Mouse (Mus musculus) 416B (cell line): ENCODE measurements at regions not wholly inside any gene's neighbourhood (a gene's known extent, or its start where the extent isn't known, plus 50 kb on each side); places are given as distances from the start of the nearest gene placed in this dataset.

Experiments
- DNase-seq: peaks from one replicate; pipeline ENCODE4 v3.0.0; 2011; ENCODE audit warnings: low read depth

DNA sequence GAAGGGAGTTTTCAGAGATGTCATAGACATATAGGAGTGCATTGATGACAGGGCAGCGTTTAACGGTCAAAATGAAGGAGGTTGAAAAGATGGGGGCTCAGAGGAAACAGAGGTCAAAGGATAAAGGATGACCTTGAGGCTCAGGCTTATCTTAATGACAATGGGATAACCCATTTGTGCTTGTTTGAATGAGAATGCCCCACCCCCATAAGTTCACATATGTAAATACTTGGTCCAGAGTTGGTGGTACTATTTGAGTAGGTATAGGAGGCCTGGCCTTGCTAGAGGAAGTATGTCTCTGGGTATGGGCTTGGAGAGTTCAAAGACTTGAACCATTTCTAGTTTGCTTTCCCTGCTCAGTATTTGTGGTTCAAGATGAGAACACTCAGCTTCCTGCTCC is 237.4 kb upstream of the Fbxl7 start:
- DNase-seq = no peak

DNA sequence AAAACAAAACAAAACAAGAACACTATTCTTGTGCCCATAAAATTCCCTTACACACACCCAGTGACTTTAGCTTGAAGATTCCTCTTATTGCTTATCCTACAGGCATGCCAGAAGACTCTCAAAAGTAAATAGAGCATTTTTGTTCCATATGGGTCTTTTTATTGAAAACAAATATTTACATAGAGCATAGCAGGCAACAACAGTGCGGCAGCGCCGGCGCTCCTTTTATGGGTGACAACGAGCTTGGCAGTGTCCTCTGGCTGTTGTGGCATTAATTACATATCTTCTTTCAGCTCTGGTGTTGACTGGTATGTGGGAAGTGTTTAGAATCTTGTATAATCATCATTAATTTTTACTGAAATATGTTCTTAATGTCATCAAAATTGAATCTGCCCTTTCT is 242.2 kb upstream of the Fbxl7 start:
- DNase-seq = no peak

DNA sequence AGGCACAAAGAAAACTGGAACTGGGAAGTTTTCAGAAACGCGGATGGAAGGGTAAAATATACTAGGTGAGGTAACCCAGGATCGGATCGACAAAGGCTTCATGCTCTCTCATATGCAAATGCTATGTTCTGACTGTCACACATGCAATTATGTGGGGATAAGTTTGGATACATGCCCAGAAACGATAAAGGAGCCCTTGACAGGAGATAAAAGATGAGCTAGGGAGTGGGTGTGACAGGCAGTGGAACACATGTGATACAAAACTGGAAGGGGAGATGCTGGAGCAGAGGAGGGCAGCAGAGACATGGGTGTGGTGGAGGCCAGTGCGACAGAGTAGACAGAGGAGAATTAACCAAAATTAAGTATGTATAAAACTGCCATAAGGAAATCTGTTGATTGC is 250.5 kb upstream of the Fbxl7 start:
- DNase-seq = no peak

DNA sequence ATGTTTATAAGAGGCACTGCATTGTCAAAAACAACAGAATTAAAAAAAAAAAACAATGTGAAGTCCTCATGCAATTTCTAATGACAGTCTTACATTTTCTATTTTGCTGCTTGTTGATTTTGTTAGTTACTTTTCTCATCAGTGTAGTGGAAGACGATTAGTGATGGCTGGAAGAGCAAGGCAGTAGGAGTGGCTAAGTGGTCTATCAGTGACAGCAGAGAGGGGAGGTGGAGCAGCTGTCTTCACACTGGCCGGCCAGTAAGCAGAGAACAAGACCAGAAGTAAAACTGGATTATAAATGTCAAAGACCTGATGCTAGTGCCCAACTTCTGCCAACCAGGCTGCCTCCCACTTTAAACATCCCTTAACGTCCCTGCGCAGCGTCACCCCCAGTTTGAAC is 265.6 kb upstream of the Fbxl7 start:
- no peak for DNase-seq

DNA sequence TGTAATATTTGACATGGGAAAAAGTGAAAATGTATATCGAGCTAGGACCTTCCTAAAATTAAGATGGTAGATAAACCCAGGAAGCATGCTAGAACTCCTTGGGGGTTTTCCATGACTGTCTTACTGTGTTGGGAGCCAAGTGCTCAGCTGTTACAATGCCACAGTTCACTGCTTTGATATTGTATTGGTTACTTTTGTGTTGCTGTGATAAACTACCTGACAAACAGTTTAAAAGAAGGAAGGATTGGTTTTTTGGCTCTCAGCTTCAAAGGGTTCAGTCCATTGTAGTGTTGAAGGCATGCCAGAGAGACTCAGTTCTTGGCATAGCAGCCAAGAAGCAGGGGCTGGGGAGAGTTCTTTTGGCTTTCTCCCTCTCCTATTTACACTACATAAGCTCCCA is 272.1 kb upstream of the Fbxl7 start:
- no peak for DNase-seq

DNA sequence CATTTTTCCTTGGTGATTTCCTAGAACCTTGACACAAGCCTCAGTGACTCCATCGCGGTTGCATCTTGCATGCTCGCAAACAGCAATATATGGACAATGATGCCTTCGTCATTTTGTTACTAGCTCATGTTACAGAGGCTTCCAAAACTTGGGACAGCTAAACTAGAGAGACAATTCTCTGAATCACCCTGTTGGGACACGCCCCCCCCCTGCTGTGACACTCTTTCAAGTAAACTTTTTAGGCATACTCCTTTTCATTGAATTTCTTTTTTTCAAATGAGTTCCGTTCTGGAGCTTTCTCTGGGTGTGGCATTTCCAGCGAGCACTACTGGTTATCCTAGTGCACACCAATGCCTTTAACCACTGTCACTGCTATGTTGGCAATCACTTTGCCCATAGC is 274.5 kb upstream of the Fbxl7 start:
- no peak for DNase-seq

DNA sequence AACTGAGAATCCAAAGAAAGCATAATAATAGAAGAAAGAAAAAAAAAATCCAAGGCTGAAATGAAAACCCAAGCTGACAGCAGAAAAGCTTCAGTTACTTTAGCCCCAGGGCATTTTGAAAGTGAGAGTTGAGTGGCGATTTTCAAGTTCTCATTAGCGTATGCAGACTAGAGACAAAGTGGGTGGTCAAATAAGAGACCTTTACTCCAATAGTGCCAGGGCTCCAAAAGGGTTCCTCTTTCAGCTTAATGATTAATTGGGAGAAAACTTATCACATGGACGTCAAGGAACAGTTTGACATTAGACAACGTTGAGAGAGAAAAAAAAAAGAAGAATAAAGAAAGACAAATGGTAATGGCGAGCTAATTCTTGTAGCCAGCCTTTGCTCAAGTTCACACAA is 278.1 kb upstream of the Fbxl7 start:
- no peak for DNase-seq

DNA sequence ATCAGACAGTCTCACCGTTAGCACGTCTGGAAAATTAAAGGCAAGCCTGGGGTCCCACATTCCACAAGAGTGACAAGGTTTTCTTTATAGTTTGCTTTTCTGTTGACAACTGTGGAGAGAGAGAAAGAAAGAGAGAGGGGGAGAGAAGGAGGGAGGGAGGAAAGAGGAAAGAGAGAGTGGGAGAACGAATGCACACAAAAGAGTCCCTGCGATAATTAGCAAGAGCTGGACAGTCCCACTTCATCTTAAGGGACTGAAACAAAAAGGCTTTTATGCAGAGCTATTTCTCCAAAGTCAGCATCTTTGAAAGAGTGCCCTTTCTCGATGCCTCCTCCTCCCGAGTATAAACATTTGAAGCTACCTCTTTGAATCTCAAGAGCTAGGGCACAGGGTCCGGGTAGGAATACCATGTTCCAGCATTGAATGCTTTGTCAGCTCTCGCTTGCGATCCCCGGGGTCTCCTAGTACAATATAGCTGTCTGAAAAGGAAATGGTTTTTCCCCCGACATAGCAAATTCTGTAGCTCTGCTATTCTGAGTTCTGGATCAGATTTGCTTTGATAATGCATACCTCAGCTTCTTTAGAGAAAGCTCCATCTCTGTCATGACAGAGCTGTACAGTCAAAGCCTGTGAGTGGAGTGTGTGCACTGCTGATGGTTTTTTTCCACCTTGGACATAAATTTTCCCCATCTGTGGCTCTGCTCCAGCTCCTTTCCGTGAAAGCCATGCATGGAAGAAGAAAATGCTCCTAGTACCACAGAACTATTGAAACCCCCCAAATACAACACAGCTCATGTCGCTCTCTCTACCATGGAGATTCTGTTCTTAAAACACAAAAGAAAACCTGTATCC is 282.9 kb upstream of the Fbxl7 start:
- DNase-seq = no peak

DNA sequence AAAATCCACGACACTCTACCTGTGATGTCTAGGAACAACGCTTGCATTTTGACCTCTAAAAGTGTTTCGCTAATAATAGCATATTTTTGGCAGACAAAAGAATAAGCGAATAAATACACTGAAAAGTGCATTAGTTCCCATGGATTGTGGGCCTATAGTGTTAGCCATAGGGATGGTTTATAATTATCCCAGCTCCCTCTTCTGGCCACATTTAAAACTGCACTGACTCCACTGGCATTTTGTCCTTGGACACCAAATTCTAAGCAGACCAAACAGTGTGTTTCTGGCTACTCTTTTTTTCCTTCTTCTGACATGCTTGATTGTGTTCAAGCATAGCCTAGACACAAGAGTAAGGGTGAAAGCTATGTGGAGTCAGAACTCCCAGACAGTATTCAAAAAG is 276.8 kb upstream of the Ank start:
- DNase-seq = peak; percentile 36

DNA sequence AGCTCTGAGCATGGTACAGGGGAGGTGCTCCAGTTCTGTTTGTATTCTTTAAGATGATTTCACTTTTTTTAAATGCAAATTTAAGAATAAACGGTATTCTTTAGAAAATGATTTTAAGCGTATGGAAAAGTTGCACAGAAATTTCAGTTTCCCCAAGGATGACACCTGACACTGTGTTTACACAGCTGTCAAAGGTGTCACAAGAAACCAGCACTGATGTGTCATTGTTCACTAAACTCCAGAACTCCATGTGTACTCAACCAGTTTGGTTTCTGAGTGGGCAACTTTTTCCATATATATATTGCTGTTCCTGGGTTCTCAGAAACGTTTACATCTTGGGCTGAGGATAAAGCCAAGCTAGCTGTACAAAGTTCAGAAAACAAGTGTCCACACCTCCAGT is 265.0 kb upstream of the Ank start:
- no peak for DNase-seq

DNA sequence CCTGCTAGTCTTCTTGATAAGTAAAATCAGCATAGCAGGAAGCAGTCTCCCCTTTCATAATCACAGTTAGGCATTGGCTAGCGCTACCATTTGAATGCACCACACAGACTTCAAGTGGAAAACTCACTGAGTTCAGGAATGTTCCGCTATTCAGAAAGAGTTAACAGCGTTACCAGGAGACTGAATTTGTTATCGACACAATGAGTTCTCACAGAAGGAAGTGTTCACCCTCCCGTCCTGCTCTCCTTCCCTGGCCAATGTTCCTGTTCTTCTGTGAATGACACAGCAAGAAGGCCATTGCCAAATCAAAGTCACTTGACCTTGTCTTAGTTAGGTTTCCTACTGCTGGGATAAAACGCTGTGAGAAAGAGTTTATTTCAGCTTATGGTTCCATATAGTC is 261.6 kb upstream of the Ank start:
- no peak for DNase-seq

DNA sequence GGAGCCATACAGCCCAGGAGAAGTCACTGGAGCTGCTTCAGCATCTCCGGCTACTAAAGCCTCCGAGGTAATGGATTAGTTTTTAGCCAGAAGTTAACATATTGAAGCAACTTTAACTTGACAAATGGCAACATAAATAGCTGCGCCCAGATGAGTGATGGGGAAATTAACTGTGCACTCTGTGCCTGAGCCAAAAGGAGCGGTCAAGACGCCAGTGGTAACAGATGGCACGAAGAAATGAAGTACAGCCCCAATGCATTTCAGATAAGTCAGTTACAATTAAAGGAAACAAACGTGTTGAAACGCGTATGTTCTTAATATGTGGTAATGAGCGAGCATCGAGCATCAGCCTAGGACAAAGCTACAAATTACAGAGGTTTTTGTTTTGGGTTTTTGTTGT is 259.0 kb upstream of the Ank start:
- DNase-seq = no peak

DNA sequence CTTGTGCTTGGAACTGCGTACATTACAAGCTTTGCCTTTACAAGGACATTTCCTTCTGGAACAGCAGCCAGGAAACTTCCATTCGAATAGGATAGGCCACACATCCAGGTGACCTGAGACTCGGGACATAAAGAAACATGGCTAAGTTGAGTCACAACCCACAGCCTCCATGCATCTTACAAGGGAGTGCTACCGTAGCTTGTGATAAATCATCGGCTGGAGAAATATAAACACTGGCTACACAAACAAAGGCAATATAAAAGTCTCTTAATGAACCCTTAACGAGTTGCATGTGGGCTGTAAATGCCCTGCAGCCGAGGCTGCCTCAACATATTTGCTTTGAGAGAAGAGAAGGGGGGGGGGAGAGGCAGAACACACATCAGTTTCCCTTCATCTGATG is 250.1 kb upstream of the Ank start:
- no peak for DNase-seq

DNA sequence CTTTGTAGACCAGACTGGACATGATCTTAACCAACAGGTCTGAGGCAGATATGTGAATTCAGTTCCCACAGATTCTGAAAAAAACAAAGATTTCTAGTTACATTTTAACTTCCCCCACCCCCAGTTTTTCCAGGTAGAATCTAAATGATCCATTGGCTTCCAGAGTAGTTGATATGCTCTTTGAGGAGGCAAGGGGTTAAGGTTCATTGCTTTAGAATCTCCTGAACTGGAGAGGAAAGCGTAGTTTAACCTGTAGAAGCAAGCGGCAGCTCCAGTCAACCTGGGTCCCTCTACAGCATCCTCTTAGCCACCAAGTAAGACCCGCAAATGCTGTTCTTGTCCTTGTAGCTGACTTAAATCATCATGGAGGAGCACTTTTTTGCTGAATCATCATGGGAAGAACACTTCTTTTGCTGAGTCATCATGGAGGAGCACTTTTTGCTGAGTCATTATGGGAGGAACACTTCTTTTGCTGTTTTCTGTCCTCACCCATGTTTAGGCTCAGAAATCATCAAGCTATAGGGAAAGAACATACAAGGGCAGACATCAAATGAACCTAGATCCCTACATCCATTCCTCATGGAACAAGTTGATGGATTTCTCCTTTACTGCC is 247.2 kb upstream of the Ank start:
- DNase-seq = peak; percentile 11

DNA sequence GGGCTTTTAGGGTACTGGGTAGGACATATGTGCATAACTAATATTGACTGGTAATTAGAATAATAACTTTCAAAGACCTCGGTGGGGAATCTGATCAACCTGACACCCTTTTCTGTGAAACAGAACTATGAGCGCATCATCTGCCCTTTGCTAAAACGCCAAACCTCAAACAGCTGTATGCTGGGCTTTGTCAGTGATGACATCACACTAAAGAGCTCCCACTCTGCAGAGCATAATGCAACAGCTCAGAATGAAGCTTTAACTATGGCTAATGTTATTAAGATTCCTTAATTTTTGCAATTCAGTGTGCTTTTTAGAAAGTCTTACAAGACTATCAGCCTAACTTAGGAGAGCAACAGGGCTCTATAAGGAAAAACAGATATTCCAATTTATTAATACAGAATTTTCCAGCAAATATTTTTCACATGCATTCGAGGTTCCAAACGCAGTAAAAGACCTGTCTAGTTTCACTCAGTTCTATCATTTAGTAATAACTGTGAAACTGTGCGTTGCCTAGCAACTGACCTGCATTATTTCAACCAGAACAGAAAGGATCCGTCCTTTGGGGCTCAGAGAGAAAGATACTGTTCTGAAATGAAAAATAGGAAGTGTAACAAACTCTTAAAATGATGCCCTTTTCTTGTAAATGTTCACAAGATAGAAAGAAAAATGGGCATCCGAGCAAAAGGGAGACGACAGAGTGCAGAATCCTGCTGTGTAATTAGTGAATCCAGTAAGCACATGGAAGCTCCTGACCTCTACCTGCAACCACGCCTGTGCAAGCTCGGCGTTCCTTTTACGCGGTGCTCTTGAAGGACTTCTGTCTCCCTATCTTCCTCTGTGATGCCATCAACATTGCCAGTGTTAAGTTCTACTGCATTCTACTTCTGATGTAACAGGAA is 242.6 kb upstream of the Ank start:
- no peak for DNase-seq

DNA sequence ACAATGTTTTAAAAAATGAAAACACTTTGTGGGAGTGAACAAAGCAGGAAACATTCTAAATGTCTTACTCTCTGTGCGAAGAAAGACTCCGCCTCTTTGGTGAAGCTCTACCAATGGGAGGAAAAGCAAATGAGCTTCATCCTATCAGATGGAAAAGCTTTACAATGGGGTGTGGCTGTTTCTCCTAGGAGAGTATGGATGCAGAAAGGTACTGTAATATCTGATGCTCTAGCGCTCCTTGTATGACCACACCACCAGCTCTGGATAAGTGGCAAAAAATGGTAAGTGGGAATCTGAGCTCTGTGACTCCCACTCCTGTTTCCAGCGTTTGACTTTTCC is 242.0 kb upstream of the Ank start:
- no peak for DNase-seq

DNA sequence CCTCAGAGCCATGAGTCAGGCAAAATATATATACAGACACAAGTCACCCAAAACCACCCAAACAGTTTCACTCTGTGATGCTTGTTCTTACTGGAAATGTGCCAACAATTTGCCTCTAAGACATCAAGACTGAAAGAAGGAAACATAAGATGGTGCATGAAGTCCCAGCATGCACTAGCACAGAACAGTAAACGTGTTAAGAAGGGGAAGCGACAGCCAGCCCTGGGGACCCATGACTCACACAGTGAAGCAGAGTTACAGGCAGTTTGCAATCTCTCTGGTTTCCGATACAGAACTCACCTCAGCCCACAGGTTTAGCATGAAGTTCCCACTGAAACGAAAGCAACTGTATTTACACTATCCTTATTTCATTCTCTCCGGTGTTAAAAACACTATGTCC is 233.7 kb upstream of the Ank start:
- DNase-seq = peak; percentile 77

DNA sequence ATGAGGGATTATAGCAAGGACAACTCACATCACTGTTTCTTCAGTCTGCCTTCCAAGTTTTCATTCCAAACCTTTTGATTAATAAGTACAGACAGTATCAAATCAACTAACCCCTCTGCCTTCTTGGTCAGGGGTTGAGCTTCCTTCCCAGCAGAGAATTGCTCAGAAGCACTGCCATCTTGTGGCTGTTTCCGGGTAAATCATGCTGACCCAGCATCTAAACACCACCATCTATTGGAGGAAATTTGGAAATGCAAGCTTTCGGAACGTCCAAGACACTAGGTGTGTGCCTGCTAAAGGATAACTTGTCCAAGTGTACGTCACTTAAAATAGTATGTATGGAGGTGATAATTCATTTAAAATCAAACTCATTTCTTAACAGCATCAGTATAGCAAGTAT is 231.7 kb upstream of the Ank start:
- DNase-seq = peak; percentile 69

DNA sequence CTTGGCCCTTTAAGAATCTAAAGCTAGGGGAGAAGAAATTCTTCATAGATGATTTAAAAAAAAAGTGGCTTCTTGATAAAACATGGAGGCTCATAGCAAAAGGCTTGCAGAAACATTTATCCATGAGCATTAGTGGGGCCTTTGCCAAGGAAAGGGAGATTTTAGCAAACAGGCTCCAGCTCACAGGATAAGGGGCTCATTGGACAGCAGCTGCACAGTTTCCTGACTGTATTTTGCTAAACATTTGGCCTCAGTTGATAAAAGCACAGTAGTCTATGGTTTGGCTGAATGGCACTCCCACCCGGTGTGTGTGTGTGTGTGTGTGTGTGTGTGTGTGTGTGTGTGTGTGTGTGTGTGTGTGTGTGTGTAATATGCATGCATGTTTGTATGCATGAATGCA is 228.2 kb upstream of the Ank start:
- DNase-seq = no peak

DNA sequence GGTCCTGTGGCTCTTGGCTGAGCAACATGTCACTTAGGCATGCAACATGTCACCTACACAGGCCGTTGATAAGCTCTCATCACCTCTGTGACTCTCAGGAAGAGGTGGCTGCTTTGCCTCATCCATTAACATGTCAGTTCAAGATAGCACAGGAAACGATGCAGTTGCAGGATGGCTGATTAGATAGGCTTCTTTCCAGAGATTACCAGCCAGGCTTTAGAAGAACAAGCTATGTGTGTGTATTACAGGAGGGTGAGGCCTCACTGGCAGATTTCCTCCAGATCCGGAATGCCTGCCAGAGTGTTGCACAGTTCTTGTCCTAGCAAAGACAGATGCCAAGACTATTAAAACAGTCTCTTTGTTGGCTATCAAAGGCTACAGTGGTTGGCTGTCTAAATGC is 220.2 kb upstream of the Ank start:
- DNase-seq = no peak

DNA sequence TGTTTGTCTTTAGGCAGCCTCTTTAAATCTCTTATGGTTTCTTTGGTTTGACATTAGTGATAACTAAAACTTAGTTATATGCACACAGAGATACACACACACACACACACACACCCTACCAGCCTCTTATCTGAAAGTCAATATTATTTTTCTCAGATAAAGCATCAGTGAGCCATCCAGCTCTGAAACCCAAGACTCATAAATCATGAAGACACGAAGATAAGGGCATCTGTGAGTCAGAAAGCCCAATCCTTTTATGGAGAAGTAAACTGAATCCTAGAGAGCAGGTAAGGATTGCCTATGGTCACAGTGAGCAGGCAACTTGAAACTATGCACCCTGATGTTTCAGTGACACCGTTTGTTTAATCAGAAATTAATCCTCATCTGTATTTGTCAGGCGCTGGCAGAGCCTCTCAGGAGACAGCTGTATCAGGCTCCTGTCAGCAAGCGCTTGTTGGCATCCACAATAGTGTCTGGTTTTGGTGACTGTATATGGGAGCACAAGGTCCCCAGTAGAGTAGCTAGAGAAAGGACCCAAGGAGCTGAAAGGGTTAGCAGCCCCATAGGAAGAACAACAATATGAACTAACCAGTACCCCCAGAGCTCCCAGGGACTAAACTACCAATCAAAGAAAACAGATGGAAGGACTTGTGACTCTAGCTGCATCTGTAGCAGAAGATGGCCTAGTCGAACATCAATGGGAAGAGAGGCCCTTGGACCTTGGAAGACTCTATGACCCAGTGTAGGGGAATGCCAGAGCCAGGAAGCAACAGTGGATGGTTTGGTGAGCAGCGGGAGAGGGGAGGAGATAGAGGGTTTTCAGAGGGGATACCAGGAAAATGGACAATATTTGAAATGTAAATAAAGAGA is 207.3 kb upstream of the Ank start:
- DNase-seq = no peak

DNA sequence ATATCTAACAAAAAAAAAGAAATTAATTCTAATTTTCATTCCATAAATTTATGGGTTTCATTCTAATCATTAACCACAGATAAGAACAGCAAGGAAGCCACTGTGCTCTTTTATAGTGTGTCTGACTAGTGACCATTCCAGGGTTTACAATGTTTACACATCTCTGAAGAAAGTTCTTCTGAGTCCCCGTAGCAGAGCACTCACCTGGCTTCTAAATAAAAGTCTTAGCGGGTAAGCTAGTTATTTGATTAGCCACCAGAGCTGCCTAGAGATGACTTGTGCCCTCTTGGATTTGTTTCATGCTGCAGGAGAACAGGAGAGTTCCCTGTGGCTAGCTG is 206.7 kb upstream of the Ank start:
- no peak for DNase-seq
